ENCODE assay signal across 7 mouse cellular contexts in the genomic region with DNA sequence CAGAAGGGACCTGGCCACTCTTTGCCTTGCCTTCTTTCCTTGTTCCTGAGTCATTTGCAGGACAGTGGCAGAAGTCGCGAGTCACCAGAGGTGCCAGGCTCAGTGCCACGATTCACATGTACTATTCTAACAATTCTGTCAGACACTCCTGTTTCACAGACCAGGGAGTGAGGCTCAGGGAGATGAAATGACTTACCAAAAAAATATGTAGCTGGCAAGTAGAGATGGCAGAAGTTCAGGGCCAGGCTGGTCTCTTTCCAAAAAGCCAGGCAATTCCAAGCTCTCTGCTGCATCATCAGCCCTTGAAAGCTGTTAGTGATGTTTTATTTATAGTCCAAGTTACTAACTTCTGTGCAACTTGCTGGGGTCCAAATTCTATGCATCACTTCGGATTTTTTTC.
A peak's percentile ranks its signal among the peaks of the same experiment; 100 is the strongest.
DNase-seq lines count a peak whose midpoint lies in the region; ATAC-seq and TF ChIP-seq lines count a peak whose summit lies in the region.

No protein-coding gene starts in this region.

- no peak overlapping the region for H3K4me3 ChIP-seq in stomach, postnatal 0 days (ENCODE audit: low read depth, low read length)

- no peak for TF ChIP-seq EP300 in stomach, postnatal 0 days (optimal IDR thresholded peaks at IDR 0.05)

- peak; percentile 4 for DNase-seq in kidney, postnatal 14 days
- no peak for DNase-seq in kidney, postnatal 36 days
- peak; percentile 39 for DNase-seq in brain, embryonic 14.5 days (ENCODE audit: low read depth)
- peak; percentile 83 to 86 for DNase-seq in heart, postnatal 10 days
- peak; percentile 18 to 29 for DNase-seq in lung, adult 18-20 months
- DNase-seq in stomach, postnatal 0 days (ENCODE audit: low spot score) = no peak
- DNase-seq in spleen, postnatal 10 days (ENCODE audit: low spot score in 2 of 2) = no peak

- ATAC-seq in stomach, postnatal 0 days (ENCODE audit: low FRiP score, low TSS enrichment) = no peak

- H3K27ac ChIP-seq in stomach, postnatal 0 days (replicated peaks) = no peak overlapping the region

- 67% methylated on average over 4 of the region's 4 CpGs for WGBS in stomach, postnatal 0 days

- TF ChIP-seq POLR2A in brain, embryonic 14.5 days (IDR thresholded peaks at IDR 0.05; ENCODE audit: borderline replicate concordance, extremely low read depth, insufficient read depth, insufficient read length, poor library complexity, severe bottlenecking) = no peak

- H3K9ac ChIP-seq in stomach, postnatal 0 days (ENCODE audit: low read length) = no peak overlapping the region

- intact Hi-C loops in heart, postnatal 10 days (cut with DNase I) = loop anchor here (5.0 kb wide), 1 partner anchor 87 kb away; no protein-coding TSS in a partner anchor

- H3K27me3 ChIP-seq in stomach, postnatal 0 days (ENCODE audit: control insufficient read depth, insufficient read depth, low read length) = no peaks in the 10 kb centered on the region

- no peak for TF ChIP-seq CTCF in brain, embryonic 14.5 days (IDR thresholded peaks at IDR 0.05; ENCODE audit: borderline replicate concordance, extremely low read depth, insufficient read depth, insufficient read length)
- TF ChIP-seq CTCF in stomach, postnatal 0 days (IDR thresholded peaks at IDR 0.05; ENCODE audit: low read depth) = no peak

- H3K36me3 ChIP-seq in stomach, postnatal 0 days (ENCODE audit: control insufficient read depth, insufficient read depth, low read length) = no peaks in the 10 kb centered on the region

- H3K4me2 ChIP-seq in stomach, postnatal 0 days (replicated peaks; ENCODE audit: low read depth) = no peak overlapping the region

- no peaks in the 10 kb centered on the region for H3K9me3 ChIP-seq in stomach, postnatal 0 days (ENCODE audit: control insufficient read depth, low read length)

- H3K4me1 ChIP-seq in stomach, postnatal 0 days (replicated peaks; ENCODE audit: control insufficient read depth, insufficient read depth) = no peaks in the 10 kb centered on the region

Comparison
In these comparisons a context has a peak if more than half of its experiments do, and no peak if none do; other contexts are left out.
1. DNase-seq: peak in kidney, postnatal 14 days (single experiment), brain, embryonic 14.5 days (single experiment), heart, postnatal 10 days (2 of 2) and lung, adult 18-20 months (2 of 2); none in kidney, postnatal 36 days (0 of 2), stomach, postnatal 0 days (single experiment) and spleen, postnatal 10 days (0 of 2).